Mouse (Mus musculus): ENCODE measurements at regions not wholly inside any gene's neighbourhood (a gene's known extent, or its start where the extent isn't known, plus 50 kb on each side); places are given as distances from the start of the nearest gene placed in this dataset.

DNA sequence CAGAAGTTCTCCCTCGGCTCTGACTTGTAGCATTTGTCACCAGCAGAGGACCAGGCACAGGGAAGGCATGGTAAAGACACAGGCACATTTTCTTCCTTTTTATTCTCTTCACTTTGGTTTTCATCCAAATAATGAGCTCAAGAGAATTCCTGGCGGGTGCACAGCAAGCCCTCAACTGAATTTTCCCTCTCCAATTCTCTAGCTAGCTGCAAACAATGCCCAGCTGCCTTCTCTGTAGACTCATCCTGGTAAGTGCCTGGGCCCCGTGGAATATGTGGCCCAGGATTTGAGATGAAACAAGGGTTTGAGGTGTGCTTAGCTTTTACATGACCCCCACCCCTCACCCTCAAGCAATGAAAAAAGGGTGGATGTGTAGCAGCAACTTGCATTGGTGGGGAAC is 90.4 kb downstream of the Otol1 start:
- DNase-seq (ENCODE audit: low spot score), result no peak

- DNase-seq (ENCODE audit: low spot score), result no peak
These were observed 94.7 kb downstream of the Otol1 start for GRCm38 (mm10) chr3:70102091-70102490.

DNA sequence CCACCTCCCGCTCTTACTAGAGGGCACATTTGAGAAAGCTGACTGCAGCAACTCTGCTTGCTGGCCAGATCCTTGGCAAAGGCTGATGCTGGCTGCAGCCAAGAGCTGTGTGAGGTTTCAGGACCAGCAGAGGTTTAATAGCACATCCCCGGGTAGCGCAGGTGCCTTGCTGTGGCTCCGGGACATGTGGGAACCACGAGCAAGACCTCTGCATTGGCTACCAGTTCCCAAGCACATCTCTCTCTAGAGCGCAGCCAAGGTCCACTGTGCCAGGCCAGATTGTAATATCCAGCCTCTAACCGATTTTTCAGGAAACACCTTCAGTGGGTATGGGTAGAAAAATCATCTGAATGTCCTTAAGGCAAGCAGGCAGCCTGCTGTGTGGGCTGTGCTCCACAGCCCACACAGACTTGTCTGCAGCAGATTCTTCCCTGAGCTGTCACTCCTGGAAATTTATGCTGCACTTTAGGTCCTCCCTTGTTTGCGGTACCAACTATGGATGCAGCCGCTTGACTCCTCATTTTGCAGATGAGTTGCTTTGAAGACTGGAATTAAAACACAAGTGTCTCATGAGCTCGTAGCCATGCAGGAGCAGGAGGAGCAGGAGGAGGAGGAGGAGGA is 95.3 kb downstream of the Otol1 start:
- no peak for DNase-seq (ENCODE audit: low spot score)

- peak; percentile 84 for DNase-seq (ENCODE audit: low spot score)
These were observed 96.8 kb downstream of the Otol1 start for GRCm38 (mm10) chr3:70103983-70104827.

DNA sequence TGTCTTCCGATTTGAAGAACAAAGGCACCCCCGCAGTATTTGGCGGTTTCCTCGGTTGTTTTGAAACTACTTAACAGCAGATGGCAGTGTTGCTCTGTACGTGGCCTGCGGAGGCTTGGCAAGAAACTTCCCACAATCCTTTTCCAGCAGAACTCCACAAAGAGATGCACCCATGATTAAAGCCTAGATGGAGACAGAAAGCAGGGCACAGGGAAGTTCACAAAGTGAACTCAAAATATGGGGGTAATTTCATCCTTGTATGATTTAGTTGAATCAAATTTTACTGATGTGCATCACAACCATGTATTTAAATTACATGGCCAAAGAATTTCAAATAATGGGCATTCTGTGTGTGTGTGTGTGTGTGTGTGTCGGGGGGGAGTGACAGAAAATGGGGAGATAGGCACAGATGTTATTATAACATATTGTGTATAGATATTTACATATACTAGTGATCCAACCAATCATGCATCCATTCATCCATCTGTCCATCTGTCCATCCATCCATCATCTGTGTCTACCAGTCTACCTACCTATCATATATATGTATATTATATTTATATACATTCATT is 97.5 kb downstream of the Otol1 start:
- peak; percentile 90 for DNase-seq (ENCODE audit: low spot score)

GRCm38 (mm10) chr3:70105561-70105960 is 98.1 kb downstream of the Otol1 start:
- no peak for DNase-seq (ENCODE audit: low spot score)

DNA sequence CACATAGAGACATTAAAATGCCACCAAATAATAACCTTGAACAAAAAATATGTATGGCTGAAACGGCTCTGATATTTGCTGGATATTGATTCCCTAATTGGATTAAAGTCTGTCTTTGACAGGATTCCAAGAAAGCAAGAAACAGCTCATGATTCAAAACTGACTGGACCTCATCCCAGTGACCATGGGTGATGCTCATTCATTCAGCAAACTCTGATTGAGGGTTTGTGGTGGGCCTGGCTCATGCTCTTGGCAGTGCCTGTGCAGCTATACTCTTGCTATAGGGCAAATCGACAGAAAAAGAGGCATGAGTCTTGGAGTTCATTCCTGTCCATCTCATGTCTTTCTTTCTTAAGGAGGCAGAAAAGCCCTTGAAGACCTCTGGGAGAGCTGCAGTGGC is 98.7 kb downstream of the Otol1 start:
- DNase-seq (ENCODE audit: low spot score), result no peak

DNA sequence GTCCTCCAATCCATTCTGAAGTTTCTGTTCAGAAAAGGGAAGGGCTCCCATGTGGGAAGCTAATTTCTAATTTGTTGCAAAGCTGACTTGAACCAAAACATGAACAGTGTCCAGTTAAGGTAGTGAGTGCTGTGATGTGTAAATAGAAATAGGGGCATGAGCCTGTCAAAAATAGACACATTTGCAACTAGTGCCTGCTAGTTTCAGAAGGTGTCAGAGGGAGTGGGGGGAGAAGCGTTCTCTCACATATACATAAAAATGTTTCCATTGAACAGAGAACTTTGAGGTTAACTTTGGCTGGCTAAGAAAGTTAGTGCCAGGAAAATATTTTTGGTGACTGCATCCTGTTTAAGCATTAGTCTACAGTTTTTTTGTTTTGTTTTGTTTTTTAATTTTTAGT is 118.8 kb downstream of the Otol1 start:
- no peak for DNase-seq (ENCODE audit: low spot score)

GRCm38 (mm10) chr3:70130241-70131029 is 123.0 kb downstream of the Otol1 start:
- no peak for DNase-seq (ENCODE audit: low spot score)

DNA sequence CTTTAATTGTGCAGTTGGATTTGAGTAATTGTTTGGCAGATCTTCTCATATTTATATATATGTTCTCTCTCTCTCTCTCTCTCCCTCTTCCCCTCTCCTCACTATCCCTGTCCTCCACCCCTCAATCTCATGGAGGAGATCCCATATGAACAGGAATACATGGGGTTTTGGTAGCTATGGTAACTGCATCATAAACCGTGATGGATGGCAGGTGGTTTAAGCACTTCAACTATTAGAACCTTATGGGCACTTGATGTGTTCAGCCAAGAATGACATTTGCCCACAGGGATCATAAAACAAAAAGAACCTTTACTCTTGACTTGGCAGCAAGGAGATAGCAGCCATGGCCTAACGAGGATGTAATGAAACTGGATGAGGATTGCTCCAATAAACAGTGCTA is 127.5 kb downstream of the Otol1 start:
- peak; percentile 4 for DNase-seq (ENCODE audit: low spot score)

- DNase-seq (ENCODE audit: low spot score), result no peak
These were observed 131.1 kb downstream of the Otol1 start for GRCm38 (mm10) chr3:70138488-70138887.

DNA sequence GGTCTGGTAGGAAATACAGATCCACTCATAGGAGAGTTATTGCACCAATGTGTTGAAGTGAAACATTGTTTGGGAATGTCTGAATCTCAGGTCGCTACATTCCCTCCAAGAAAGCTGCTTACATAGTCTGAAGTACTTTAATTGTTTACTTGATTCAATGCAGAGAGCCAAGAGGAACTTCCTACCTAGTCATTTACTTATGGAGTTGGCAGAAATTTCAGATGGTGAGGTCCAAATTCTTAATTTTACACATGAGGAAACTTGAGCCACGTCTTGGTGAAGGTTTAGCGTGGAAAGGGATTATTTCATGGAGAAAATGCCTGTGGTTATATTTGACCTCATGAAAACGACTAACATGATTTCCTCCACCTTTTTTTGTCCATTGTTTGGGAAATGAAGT is 131.5 kb downstream of the Otol1 start:
- no peak for DNase-seq (ENCODE audit: low spot score)

DNA sequence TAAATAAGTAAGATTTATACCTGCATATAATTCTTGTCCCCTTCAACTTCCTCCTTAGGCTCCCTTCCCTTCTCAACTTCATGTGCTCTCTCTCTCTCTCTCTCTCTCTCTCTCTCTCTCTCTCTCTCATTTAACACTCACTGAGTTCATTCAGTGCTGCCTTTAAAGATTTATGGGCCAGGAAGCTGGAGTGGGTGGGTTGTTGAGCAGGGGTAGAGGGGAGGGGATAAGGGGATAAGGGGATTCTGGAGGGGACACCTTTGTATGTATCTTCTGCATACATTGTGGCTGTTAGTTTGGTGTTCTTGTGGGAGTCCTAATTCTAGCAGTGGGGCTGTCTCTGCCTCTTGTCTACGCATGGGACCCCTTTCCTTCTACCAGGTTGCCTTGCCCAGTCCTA is 138.3 kb downstream of the Otol1 start:
- DNase-seq (ENCODE audit: low spot score), result no peak

DNA sequence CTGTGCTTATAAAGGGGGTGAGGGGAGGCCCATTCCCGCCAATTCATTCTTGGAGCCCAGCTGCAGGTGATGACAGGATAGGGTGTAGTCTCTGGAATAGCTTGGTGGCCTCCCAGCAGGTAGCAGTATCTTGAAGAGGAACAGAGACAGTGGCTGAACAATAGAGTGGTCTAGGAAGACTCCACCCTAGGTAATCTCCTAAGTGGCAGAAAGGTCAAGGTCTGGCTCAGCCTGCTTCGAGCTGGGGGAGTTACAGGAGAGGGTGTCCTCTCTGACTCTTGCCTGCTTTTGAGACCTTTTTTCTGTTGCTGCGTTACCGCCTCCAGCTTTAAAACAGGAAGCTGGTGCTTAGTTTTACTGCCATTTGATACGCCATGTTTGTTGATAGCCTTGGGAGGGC is 143.7 kb downstream of the Otol1 start:
- no peak for DNase-seq (ENCODE audit: low spot score)

- no peak for DNase-seq (ENCODE audit: low spot score)
These were observed 152.6 kb downstream of the Otol1 start for GRCm38 (mm10) chr3:70160043-70160442.

DNA sequence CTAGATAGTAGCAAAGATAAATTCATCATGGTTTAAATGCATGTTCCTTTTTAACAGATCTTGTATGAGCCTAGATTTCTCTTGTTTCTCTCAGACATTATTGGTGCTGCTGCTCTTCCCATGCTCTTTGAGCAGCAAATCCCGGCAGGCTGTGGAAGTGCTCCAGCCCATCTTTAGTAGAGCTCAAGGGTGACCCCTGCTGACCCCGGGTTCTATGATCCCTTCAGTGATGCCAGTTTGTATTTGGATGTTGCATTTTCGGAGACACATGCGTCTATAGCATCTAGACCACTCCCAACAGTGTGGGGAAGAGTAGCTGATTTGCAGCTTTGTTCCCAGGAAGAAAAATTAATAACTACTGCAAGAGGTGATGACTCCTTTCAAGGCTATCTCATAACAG is 164.3 kb downstream of the Otol1 start:
- no peak for DNase-seq (ENCODE audit: low spot score)

DNA sequence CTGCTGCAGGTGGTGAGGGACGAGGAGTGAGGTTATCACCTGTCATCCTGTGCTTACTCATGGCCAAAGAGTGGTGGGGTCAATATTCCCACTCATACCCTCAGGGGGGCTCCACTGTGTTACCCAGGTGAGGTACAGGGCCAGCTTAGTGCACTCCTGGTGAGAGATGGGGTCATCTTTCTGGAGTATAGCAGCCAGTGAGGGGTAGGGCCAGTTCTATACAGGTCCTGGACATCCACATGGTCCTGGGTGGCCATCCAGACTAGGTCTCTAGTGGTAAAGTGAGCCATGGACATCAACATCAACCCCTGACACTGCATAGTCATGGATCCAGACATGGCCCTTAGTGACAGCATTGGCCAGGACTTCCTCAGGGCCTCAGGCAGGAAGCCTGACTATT is 169.0 kb downstream of the Otol1 start:
- no peak for DNase-seq (ENCODE audit: low spot score)

DNA sequence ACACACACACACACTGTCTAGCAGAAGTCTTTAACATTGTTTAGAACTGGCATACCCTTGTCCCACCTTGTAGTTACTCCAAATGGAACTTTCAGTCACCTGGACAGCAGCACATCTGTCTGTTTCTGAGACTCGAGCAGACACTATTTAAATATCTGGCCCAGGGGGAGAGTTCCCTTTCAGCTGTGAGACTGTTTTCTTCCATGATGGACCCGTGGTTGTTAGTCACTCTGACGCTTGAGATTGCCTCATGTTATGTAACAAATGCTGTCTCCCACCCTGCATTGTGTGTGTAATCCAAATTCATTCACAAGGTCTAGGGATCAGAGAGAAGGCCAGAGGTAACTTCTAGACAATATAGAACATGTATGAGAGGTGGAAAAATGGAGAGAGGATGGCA is 174.2 kb downstream of the Otol1 start:
- no peak for DNase-seq (ENCODE audit: low spot score)

DNA sequence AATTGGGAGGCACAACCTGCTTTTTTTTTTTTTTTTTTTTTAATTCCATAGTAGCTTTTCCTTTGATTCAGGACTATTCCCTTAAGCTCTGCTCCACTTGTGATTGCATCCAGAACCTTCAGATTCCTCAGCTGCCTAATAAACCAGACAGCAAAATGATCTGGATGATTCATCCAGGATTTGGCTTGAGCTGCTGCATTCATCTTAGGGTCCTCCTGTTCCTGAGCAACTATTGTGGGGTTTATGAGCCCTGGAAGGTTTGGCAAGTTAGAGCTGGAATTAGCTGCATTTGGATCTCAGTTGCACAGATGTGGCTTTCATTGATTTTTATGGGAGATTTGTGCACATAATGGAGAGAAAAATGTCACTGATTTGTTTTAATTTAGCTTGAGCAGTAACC is 183.3 kb downstream of the Otol1 start:
- DNase-seq (ENCODE audit: low spot score), result no peak

DNA sequence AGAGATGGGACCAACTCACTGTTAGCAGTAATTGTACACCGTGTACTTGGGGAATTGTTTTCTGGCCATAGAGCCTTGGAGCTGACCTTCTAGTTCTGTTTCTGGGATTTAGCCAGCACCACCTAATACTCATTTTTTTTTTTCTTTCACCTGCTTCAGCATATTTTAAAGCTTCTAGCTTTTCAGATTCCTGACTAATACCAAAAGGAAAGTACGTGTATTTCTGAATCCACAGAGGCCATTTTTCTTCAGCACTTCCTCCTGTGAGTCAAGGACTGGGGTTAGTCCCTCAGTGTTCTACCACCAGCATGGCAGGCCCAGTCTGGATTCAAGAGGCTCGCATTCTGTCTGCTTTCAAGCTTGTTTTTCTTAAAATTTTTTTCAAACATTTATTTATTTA is 189.3 kb downstream of the Otol1 start:
- DNase-seq (ENCODE audit: low spot score), result no peak

GRCm38 (mm10) chr3:70198890-70199289 is 191.5 kb downstream of the Otol1 start:
- DNase-seq (ENCODE audit: low spot score), result no peak

- DNase-seq (ENCODE audit: low spot score), result no peak
These were observed 194.0 kb downstream of the Otol1 start for GRCm38 (mm10) chr3:70201334-70201943.

Data from embryo, embryonic 10 days (tissue).